ENCODE assay signal across 8 mouse cellular contexts in genomic region chr2:32982700-32983099, GRCm38 (mm10). TPM values are rescaled to one million over a fixed set of nuclear protein-coding genes. Genes with fewer than 3 reads are reported as not detected.
DNase-seq lines count a peak whose midpoint lies in the region; ATAC-seq and TF ChIP-seq lines count a peak whose summit lies in the region.

No protein-coding gene starts in this region.

- H3K27ac ChIP-seq in testis, adult 2 months (ENCODE audit: control insufficient read depth, insufficient read depth, low read depth, low read length): peak overlapping the region; percentile 23; the same call in 1 of the 2 replicates
- H3K27ac ChIP-seq in forebrain, embryonic 15.5 days (replicated peaks): no peak overlapping the region
- H3K27ac ChIP-seq in liver, embryonic 13.5 days: no peak overlapping the region

- peak overlapping the region; percentile 89 for H3K4me3 ChIP-seq in testis, adult 2 months (ENCODE audit: control insufficient read depth, low read depth, low read length)
- peak overlapping the region; percentile 68 for H3K4me3 ChIP-seq in forebrain, embryonic 15.5 days
- peak overlapping the region; percentile 76 for H3K4me3 ChIP-seq in liver, embryonic 13.5 days (replicated peaks)

- no peak for TF ChIP-seq POLR2A in testis, adult 2 months (IDR thresholded peaks at IDR 0.05; ENCODE audit: control insufficient read depth, low read depth, low read length)

- peak overlapping the region; percentile 98 for H3K4me2 ChIP-seq in forebrain, embryonic 15.5 days (replicated peaks)
- H3K4me2 ChIP-seq in liver, embryonic 13.5 days: peak overlapping the region; percentile 99

- WGBS in forebrain, embryonic 15.5 days: 3% methylated on average over 4 of the region's 4 CpGs
- 10% methylated on average over 4 of the region's 4 CpGs for WGBS in liver, embryonic 13.5 days (ENCODE audit: insufficient replicate concordance)

- H3K36me3 ChIP-seq in testis, adult 2 months (ENCODE audit: control insufficient read depth, insufficient read depth, low read length): no peaks in the 10 kb centered on the region; the same call in 1 of the 2 replicates
- no peaks in the 10 kb centered on the region for H3K36me3 ChIP-seq in forebrain, embryonic 15.5 days
- H3K36me3 ChIP-seq in liver, embryonic 13.5 days: no peaks in the 10 kb centered on the region

- H3K9me3 ChIP-seq in forebrain, embryonic 15.5 days: no peaks in the 10 kb centered on the region
- no peaks in the 10 kb centered on the region for H3K9me3 ChIP-seq in liver, embryonic 13.5 days (replicated peaks)

- H3K4me1 ChIP-seq in testis, adult 2 months (ENCODE audit: control insufficient read depth, insufficient read depth, low read length): peaks cover 10% of the 10 kb centered on the region
- H3K4me1 ChIP-seq in forebrain, embryonic 15.5 days: peaks cover 22% of the 10 kb centered on the region
- peaks cover 46% of the 10 kb centered on the region for H3K4me1 ChIP-seq in liver, embryonic 13.5 days (replicated peaks)

- TF ChIP-seq CTCF in testis, adult 2 months (IDR thresholded peaks at IDR 0.05; ENCODE audit: control insufficient read depth, insufficient read depth, insufficient replicate concordance, low read depth, low read length): no peak

- H3K9ac ChIP-seq in forebrain, embryonic 15.5 days (replicated peaks): 0 out of 2 replicates have a peak overlapping the region, but pooled peaks have one; percentile 24
- H3K9ac ChIP-seq in liver, embryonic 13.5 days: peak overlapping the region; percentile 53

- no peak for DNase-seq in testis, postnatal 10 days (ENCODE audit: low spot score)
- DNase-seq in liver, embryonic 13.5 days: no peak
- no peak for DNase-seq in thymus, postnatal 14 days
- DNase-seq in thymus, postnatal 10 days (ENCODE audit: low spot score in 2 of 2): no peak
- DNase-seq in testis, postnatal 14 days (ENCODE audit: low spot score): no peak
- no peak for DNase-seq in gastrocnemius, postnatal 25 days

- no peaks in the 10 kb centered on the region for H3K27me3 ChIP-seq in testis, adult 2 months (ENCODE audit: control insufficient read depth, insufficient read depth, low read length)
- H3K27me3 ChIP-seq in forebrain, embryonic 15.5 days: no peaks in the 10 kb centered on the region
- peaks cover 9% of the 10 kb centered on the region; the same call in 1 of the 2 replicates for H3K27me3 ChIP-seq in liver, embryonic 13.5 days

- no peak for ATAC-seq in forebrain, embryonic 15.5 days (replicated peaks)
- ATAC-seq in liver, embryonic 13.5 days (ENCODE audit: low read depth): no peak

RNA-seq across cellular contexts. Expression of gene Slc2a8, which starts 0.8 kb away (rescaled TPM):
- 50.8 and 62.8 TPM in 2 replicates for polyA plus RNA-seq in testis, adult 2 months (2012; rRNA removed)
- 20.9 and 21.3 TPM in 2 replicates for polyA plus RNA-seq in forebrain, embryonic 15.5 days (2015; fragmentation: Nextera tagmentation; extraction: Ambion mirVana)
- 9.0 and 9.9 TPM in 2 replicates for polyA plus RNA-seq in liver, embryonic 13.5 days (2015; fragmentation: Nextera tagmentation; extraction: Ambion mirVana)
- total RNA-seq in gastrocnemius, postnatal 25 days (2021): 1 to 10 TPM; 9.5 to 9.6 TPM

RNA-seq across cellular contexts. Expression of gene Lrsam1, which starts 21.3 kb away (rescaled TPM):
- polyA plus RNA-seq in testis, adult 2 months (2012; rRNA removed): 4.6 and 5.3 TPM in 2 replicates
- polyA plus RNA-seq in forebrain, embryonic 15.5 days (2015; fragmentation: Nextera tagmentation; extraction: Ambion mirVana): 16.7 and 17.8 TPM in 2 replicates
- polyA plus RNA-seq in liver, embryonic 13.5 days (2015; fragmentation: Nextera tagmentation; extraction: Ambion mirVana): 2.0 and 3.0 TPM in 2 replicates
- 10 to 100 TPM; 10.4 to 13.5 TPM for total RNA-seq in gastrocnemius, postnatal 25 days (2021)

RNA-seq across cellular contexts. Expression of gene Rpl12, which starts 21.3 kb away (rescaled TPM):
- polyA plus RNA-seq in testis, adult 2 months (2012; rRNA removed): 151 and 167 TPM in 2 replicates
- 96.9 and 99.7 TPM in 2 replicates for polyA plus RNA-seq in forebrain, embryonic 15.5 days (2015; fragmentation: Nextera tagmentation; extraction: Ambion mirVana)
- 141 and 148 TPM in 2 replicates for polyA plus RNA-seq in liver, embryonic 13.5 days (2015; fragmentation: Nextera tagmentation; extraction: Ambion mirVana)
- total RNA-seq in gastrocnemius, postnatal 25 days (2021): 10 to 100 TPM; 52.0 to 67.4 TPM
